Mouse (Mus musculus) adrenal gland, adult 8-10 months (tissue): ENCODE results near the gene Arrdc2. TPM values are rescaled to one million over a fixed set of nuclear protein-coding genes. Genes with fewer than 3 reads are reported as not detected.
"Not testable (repeated sequence)": the region's sequence is repeated elsewhere in the genome, so short reads cannot be mapped to it uniquely, and the experiment has no call there.

ENCODE experiments used
- DNase-seq: peaks from one replicate; pipeline ENCODE4 v3.0.0; 2022
- total RNA-seq, 4 experiments: library from RNA; stranded (reverse); gene quantifications; 2 replicates each; pipeline ENCODE4 v1.2.4; 2022

Arrdc2 gene
- total RNA-seq, 4 experiments from 2014 or later: 11.7 to 17.7 (median 14.5) TPM

DNA sequence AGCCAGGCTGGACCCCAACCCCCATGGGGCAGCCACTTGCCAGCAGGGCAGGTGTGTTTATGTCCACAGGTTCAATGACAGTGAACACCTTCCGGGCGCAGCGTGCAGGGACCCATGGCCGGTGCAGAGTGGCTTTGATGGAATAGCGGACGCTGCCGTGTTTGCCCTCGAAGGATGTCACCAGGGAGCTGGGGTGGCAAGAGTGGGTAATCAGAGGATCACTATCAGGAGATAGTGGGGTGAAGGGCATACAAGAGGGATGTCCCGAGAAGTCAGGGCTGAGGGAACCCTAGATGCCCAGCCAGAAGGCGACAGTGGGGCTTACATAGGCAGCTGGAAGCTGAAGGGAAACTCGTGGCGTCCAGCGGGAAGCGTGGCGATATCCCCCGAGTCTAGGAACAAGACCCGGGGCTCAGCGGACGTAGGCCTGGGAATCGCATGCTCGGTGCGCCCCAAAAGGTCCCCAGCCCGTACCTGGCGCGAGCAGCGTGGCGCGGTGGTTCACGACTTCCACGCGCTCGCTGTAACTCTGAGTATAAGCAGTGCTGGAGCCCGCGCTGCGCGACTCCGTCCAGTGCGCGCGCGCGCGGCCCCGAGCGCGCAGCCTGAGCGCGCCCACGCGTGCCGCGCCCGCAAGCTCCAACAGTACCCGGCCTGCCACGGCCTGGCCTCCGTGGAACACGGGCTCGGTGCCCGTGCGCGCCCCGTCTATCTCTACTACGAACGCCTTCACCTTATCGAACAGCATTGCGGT is 689 bp downstream of the Arrdc2 start:
- DNase-seq: no peak

DNA sequence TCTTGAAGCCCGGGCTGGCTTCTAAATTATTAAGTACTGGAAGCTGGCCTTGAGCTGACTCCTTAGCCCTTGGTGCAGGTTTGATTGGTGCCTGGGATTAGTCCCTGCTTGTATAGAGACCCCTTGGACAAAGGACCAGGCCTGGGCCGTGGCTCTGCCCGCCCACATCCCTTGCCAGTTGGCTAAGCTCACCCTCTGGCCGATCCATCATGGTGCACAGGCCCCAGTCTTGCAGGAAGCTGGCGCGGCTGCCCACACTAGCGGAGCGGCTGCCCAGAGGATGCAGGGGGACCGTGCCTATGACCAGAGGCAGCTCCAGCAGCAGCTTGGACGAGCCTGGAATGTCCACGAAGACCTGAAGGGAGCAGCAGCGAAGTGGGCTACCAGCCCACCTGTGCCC is 2.9 kb downstream of the Arrdc2 start:
- no peak for DNase-seq

- DNase-seq: no peak
These were observed 5.4 kb downstream of the Arrdc2 start for GRCm38 (mm10) chr8:70834071-70834470.

DNA sequence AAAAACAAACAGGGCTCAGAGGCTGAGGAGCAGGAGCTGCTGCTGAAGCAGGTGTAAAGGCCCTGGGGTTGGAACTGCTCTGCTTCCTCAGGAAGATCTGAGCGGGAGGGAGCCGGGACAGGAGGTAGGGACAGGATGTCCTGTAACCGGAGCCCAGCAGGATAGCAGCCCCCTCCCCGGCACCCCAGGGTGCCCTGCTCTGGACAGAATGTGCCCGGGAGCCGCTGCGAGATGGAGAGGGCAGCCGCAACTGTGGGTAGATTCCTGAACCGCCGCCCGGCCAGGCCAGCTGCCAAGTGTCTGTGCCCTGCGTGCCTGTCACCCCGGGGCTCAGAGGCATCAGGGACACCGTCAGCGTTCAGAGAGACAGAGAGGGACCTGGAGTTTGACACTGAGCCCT is 6.0 kb downstream of the Arrdc2 start:
- DNase-seq: no peak

DNA sequence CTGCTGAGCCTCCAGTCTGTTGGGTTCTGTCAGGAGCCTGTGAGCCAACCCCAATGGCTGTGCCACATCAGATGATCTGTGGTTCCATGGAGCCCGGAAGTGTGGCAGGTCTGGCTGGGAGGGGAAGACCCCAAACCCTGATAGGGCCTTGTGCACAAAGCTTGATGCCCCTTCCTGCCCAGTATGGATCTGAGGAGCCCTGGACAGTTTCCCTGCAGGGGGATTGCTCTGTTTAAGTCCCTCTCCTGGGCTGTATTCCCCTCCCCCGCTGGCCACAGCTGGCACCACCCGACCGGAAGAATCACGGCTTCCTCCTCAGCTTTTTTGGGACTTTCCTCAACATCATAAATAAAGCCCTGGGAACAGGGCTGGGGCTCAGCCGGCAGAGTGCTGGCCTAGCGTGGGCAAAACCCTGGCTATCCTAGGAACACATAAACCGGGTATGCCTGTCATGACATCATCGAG is 6.5 kb downstream of the Arrdc2 start:
- no peak for DNase-seq

DNA sequence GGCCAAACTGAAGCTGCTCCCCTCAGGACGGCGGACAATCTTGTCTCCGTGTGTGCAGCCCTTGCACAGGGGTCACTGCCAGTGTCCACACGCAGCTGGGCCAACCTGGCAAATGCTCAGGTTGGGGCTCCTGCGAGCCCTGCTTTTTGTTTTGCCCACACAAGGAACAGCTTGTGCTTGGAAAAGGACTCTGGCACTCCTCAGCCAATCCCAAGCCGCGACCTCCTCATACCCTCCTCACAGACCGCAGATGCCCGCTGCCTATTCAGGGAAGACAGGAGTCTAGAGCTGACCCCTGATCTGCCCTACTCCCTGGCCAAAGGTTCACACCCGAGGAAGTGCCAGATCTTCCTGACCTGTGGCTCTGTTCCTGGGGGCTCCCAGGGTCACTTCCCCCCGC is 7.1 kb downstream of the Arrdc2 start:
- no peak for DNase-seq

DNA sequence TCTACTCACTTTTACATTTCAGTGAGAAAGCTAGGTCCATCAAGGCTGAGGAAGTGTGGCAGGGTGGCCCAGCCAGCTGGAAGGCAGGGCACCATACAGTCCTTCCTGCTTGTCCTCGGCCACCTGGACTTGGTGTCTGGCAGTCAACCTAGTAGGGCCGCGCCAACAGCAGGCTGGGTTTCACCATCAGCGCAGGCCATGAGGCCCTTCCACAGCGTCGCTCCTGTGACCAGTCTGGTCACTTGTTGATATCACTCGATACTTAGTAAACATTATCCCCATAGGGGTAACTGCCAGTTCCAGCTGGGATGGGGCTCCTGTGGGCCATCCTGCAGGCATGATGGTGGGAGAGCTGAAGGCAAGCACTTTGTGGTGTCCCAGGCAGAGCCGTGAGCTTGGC is 8.0 kb downstream of the Arrdc2 start:
- DNase-seq: no peak

DNA sequence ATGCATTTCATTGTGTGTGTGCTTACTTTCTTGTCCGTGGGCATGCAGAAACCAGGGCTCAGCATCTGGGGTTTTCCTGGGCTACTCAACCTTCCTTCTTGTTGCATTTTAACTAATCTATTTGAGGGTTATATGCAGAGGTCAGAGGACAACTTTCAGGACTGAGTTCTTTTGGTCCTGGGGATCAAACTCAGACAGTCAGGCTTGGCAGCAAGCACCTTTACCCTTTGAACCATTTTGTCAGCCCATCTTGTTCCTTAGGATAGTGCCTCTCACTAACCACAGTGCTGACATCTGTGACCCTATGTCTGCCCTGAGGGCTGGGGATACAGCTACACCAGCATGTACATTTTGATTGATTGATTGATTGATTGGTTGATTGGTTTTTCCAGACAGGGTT is 11.7 kb downstream of the Arrdc2 start:
- no peak for DNase-seq

- no peak for DNase-seq
These were observed 12.5 kb downstream of the Arrdc2 start for GRCm38 (mm10) chr8:70827010-70827409.

- no peak for DNase-seq
These were observed 13.7 kb downstream of the Arrdc2 start for GRCm38 (mm10) chr8:70825816-70826215.

GRCm38 (mm10) chr8:70823802-70824201 is 15.7 kb downstream of the Arrdc2 start:
- DNase-seq: no peak

DNA sequence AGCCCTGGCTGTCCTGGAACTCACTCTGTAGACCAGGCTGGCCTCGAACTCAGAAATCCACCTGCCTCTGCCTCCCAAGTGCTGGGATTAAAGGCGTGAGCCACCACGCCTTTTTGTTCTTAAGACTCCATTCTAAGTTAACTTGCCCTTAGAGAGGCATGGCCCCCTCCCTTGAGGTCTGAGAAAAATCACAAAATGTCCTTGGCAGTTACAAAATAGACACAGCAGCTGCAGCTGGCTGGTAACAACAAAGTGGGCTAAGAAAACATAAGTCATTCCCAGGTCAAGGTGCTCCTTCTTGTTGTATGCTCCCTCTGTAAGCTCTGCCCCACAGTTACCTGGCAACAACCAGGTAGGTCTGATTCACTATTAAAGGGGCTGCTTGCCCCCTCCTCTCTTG is 16.9 kb downstream of the Arrdc2 start:
- DNase-seq: not testable (repeated sequence)

DNA sequence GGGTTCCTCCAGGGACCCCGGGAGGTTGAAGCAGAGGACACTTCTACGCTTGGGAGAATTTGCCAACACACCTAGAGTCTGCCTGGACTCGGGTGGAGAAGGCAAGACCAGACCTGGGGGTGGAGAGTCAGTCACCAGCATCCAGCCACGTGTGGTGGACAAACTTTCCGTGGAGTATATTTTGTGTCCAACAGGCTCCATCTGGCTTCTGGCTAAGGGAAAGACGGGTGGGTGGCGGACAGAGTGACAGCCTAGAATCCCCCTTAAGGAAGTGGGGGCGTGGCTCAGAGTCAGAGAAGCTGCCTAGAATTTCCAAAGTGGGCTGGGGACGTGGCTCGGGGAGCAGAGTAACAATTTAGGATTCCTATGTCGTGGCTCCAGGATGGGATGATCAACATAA is 17.5 kb downstream of the Arrdc2 start:
- no peak for DNase-seq

- no peak for DNase-seq
These were observed 18.0 kb downstream of the Arrdc2 start for GRCm38 (mm10) chr8:70821399-70821962.

DNA sequence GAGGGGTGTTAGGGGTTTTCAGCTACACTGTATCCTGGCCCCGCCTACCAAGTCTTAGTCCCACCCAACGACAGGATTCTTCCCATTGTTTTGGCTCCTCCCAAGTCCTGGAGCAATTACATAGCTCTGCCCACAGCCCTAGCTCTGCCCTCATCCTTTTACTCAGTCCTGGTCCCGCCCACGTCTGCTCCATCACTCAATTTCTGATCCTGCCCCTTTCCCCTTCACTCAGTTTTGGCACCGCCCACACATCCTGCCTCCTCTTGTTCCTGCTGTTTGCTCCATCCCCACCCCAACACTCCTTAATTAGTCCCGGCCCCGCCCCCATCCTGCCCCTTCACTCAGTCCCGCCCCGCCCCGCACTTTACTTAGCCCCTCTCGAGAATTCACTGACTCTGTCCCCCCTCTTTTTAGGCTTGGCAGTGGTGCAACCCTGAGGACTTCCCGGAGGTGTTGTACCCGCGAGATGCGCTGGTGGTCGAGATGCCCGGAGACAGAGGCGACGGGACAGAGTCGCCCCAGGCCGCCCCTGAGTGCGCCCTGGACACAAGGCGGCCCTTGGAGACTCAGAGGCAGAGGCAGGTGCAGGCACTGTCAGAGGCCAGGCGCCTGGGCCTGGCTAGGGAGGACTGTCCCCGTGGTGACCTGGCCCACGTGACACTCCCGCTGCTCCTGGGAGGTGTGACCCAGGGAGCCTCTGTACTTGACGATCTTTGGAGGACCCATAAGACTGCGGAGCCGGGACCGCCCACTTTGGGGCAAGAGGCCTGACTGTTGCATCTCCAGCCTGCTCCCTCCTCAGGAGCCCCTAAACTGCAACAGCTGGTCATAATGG is 19.2 kb downstream of the Arrdc2 start:
- DNase-seq: no peak

- DNase-seq: no peak
These were observed 22.8 kb downstream of the Arrdc2 start for GRCm38 (mm10) chr8:70816679-70817078.

GRCm38 (mm10) chr8:70812885-70813284 is 26.6 kb downstream of the Arrdc2 start:
- DNase-seq: no peak

GRCm38 (mm10) chr8:70812055-70812454 is 27.5 kb downstream of the Arrdc2 start:
- no peak for DNase-seq

- DNase-seq: no peak
These were observed 28.4 kb downstream of the Arrdc2 start for GRCm38 (mm10) chr8:70810962-70811680.

DNA sequence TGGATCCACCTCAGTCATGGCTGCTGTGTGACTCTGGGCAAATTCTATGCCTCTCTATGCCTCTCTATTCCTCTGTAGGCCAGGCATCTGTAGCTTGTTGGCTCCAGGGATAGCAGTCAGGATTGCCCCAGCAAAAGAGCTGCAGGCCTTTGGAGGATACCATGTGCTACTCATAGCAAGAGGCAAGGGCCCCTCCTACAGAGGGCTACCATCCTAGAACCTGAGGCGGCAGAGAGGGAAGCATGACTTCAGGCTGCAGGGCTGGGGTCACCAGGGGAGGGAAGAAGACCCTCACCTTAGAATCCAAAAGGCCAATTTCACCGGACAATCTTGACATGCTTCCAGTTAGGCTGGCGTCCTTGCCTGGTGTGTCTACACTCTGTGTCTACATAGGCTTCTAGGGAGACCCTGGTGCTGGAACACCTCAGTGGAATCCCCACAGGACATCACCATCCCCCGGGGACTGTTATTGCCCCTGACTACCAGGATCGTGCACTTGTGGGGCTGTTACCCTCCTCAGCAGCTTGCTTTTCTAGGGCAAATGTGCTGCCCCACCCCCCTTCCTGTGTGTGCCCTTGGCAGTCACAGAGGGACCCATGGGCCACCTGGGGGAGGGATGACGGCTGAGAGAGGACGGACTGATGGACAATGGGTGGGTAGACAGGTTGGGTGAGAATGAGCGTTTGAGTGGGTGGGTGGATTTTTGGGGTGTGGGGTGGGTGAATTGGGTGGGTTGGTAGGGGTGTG is 30.4 kb downstream of the Arrdc2 start:
- DNase-seq: no peak

GRCm38 (mm10) chr8:70808239-70808638 is 31.3 kb downstream of the Arrdc2 start, which contains the start of gene Il12rb1:
Il12rb1 (plus strand) TSS chr8:70808449.
- DNase-seq: no peak

DNA sequence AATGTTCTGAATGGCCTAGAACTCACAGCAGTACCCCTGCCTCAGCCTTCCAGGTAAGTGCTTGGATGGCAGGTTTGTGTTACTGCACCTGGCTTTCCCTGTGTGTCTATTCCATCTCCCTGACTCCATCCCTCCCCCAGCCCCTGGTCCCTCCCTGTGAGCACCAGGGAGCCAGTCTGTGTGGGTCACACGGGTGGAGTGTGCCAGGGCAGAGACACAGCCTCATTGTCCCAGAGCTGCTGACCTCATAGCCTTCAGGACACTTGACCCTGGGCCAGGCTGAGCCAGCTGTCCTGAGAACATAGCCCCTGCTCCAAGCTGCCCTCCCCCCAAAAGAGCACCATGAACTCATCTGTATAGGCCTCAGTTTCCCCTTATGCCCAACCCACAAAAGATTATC is 32.2 kb downstream of the Arrdc2 start:
- no peak for DNase-seq
